8 mouse cellular contexts compared by ENCODE assay signal in genomic region chr17:27051514-27051913, GRCm38 (mm10). TPM values are rescaled to one million over a fixed set of nuclear protein-coding genes. Genes with fewer than 3 reads are reported as not detected.
DNase-seq lines count a peak whose midpoint lies in the region; ATAC-seq and TF ChIP-seq lines count a peak whose summit lies in the region.

No protein-coding gene starts in this region.

- H3K4me3 ChIP-seq in kidney, adult 2 months (ENCODE audit: insufficient read depth, low read depth, low read length): peak overlapping the region; percentile 16; the same call in 1 of the 2 replicates
- no peak overlapping the region for H3K4me3 ChIP-seq in embryonic facial prominence, embryonic 13.5 days
- no peak overlapping the region for H3K4me3 ChIP-seq in kidney, postnatal 0 days (replicated peaks; ENCODE audit: low read depth, low read length)

- H3K9me3 ChIP-seq in embryonic facial prominence, embryonic 13.5 days: no peaks in the 10 kb centered on the region
- no peaks in the 10 kb centered on the region for H3K9me3 ChIP-seq in kidney, postnatal 0 days (replicated peaks; ENCODE audit: low read length)

- TF ChIP-seq POLR2A in kidney, adult 2 months (IDR thresholded peaks at IDR 0.05; ENCODE audit: low read depth, low read length): no peak

- H3K4me2 ChIP-seq in embryonic facial prominence, embryonic 13.5 days: peak overlapping the region; percentile 26; the same call in 1 of the 2 replicates
- peak overlapping the region; percentile 41 for H3K4me2 ChIP-seq in kidney, postnatal 0 days (ENCODE audit: low read length)

- TF ChIP-seq CTCF in kidney, adult 2 months (conservative IDR thresholded peaks at IDR 0.05; ENCODE audit: insufficient read depth, insufficient read length, low read depth, low read length): no peak
- no peak for TF ChIP-seq CTCF in kidney, postnatal 0 days (IDR thresholded peaks at IDR 0.05; ENCODE audit: low read depth)

- H3K27me3 ChIP-seq in kidney, adult 2 months (replicated peaks; ENCODE audit: control insufficient read depth, insufficient read depth, low read length): no peaks in the 10 kb centered on the region
- H3K27me3 ChIP-seq in embryonic facial prominence, embryonic 13.5 days: no peaks in the 10 kb centered on the region
- H3K27me3 ChIP-seq in kidney, postnatal 0 days (ENCODE audit: insufficient read depth, low read length): no peaks in the 10 kb centered on the region

- no peak overlapping the region for H3K27ac ChIP-seq in kidney, adult 2 months (ENCODE audit: insufficient read depth, low read depth, low read length)
- H3K27ac ChIP-seq in embryonic facial prominence, embryonic 13.5 days: 0 out of 2 replicates have a peak overlapping the region, but pooled peaks have one; percentile 16
- 0 out of 2 replicates have a peak overlapping the region, but pooled peaks have one; percentile 19 for H3K27ac ChIP-seq in kidney, postnatal 0 days

- 35% methylated on average over 11 of the region's 11 CpGs for WGBS in kidney, adult 2 months
- WGBS in embryonic facial prominence, embryonic 13.5 days: 41% methylated on average over 9 of the region's 11 CpGs
- 33% methylated on average over 10 of the region's 11 CpGs for WGBS in kidney, postnatal 0 days

- peak; percentile 56 for DNase-seq in kidney, adult 2 months
- no peak for DNase-seq in kidney, adult 8-10 months
- DNase-seq in kidney, postnatal 0 days (ENCODE audit: low spot score): peak; percentile 67
- peak; percentile 78 to 83 for DNase-seq in lung, postnatal 4 days
- DNase-seq in layer of hippocampus, adult 11-12 months (ENCODE audit: low spot score): no peak
- no peak for DNase-seq in layer of hippocampus, postnatal 14 days (ENCODE audit: low spot score in 2 of 2)
- DNase-seq in urinary bladder, postnatal 36 days (ENCODE audit: low spot score in 2 of 2): no peak

- no peaks in the 10 kb centered on the region for H3K4me1 ChIP-seq in kidney, adult 2 months (ENCODE audit: control insufficient read depth, insufficient read depth, low read length)
- H3K4me1 ChIP-seq in embryonic facial prominence, embryonic 13.5 days: peaks cover 33% of the 10 kb centered on the region
- H3K4me1 ChIP-seq in kidney, postnatal 0 days (replicated peaks; ENCODE audit: insufficient read depth, low read length): peaks cover 5% of the 10 kb centered on the region

- no peak for ATAC-seq in embryonic facial prominence, embryonic 13.5 days (ENCODE audit: insufficient number of reproducible peaks, insufficient read depth, low FRiP score, low TSS enrichment, low read depth)
- ATAC-seq in kidney, postnatal 0 days (replicated peaks; ENCODE audit: low FRiP score, low read depth): no peak; the same call in 1 of the 2 replicates

- H3K36me3 ChIP-seq in kidney, adult 2 months (ENCODE audit: control insufficient read depth, insufficient read depth, low read length): no peaks in the 10 kb centered on the region
- H3K36me3 ChIP-seq in embryonic facial prominence, embryonic 13.5 days: no peaks in the 10 kb centered on the region
- no peaks in the 10 kb centered on the region for H3K36me3 ChIP-seq in kidney, postnatal 0 days (ENCODE audit: insufficient read depth, low read length)

- no peak overlapping the region for H3K9ac ChIP-seq in embryonic facial prominence, embryonic 13.5 days
- no peak overlapping the region for H3K9ac ChIP-seq in kidney, postnatal 0 days (ENCODE audit: low read depth, low read length)

RNA-seq across cellular contexts. Expression of gene Itpr3, which starts 5.6 kb away (rescaled TPM):
- 4.4 and 6.9 TPM in 2 replicates for polyA plus RNA-seq in kidney, adult 2 months (2012; rRNA removed)
- 3.8 and 4.0 TPM in 2 replicates for polyA plus RNA-seq in embryonic facial prominence, embryonic 13.5 days (2015; fragmentation: Nextera tagmentation; extraction: Ambion mirVana)
- polyA plus RNA-seq in kidney, postnatal 0 days (2015; fragmentation: Nextera tagmentation; extraction: Ambion mirVana): 4.1 and 4.2 TPM in 2 replicates
- total RNA-seq in layer of hippocampus, postnatal 14 days (2021): 1 to 10 TPM; 2.3 to 5.3 TPM

RNA-seq across cellular contexts. Expression of gene Bak1, which starts 22.7 kb away (rescaled TPM):
- polyA plus RNA-seq in kidney, adult 2 months (2012; rRNA removed): 36.6 and 39.4 TPM in 2 replicates
- 4.6 and 5.7 TPM in 2 replicates for polyA plus RNA-seq in embryonic facial prominence, embryonic 13.5 days (2015; fragmentation: Nextera tagmentation; extraction: Ambion mirVana)
- 6.3 and 6.7 TPM in 2 replicates for polyA plus RNA-seq in kidney, postnatal 0 days (2015; fragmentation: Nextera tagmentation; extraction: Ambion mirVana)
- 10 to 100 TPM; 23.8 to 25.0 TPM for total RNA-seq in layer of hippocampus, postnatal 14 days (2021)

Comparison
In these comparisons a context has a peak if more than half of its experiments do, and no peak if none do; other contexts are left out.
1. DNase-seq: peak in kidney, adult 2 months (single experiment), kidney, postnatal 0 days (single experiment) and lung, postnatal 4 days (2 of 2); none in kidney, adult 8-10 months (0 of 2), layer of hippocampus, adult 11-12 months (single experiment), layer of hippocampus, postnatal 14 days (0 of 2) and urinary bladder, postnatal 36 days (0 of 2).